Comparison of ENCODE assay signal across 8 mouse cellular contexts in the genomic region with DNA sequence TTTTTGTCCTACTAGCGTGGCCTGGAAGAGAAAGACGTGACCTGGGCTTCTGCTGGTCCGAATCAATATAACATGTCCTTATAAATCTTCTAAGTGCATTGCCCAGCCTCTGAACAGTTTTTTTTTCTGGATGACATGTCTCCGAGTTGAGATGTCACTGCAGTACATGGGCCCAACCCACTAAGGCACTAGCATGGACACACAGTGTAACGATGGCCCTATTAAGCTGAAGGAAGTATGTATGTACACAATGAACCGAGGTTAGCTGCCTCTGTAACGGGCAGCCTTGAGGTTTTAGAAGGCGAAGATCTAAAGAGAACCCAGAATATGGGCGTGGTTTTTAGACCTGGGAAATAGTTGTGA. TPM values are rescaled to one million over a fixed set of nuclear protein-coding genes. Genes with fewer than 3 reads are reported as not detected.
DNase-seq lines count a peak whose midpoint lies in the region; ATAC-seq and TF ChIP-seq lines count a peak whose summit lies in the region.

No protein-coding gene starts in this region.

- peak overlapping the region; percentile 89 for H3K4me2 ChIP-seq in lung, embryonic 16.5 days (ENCODE audit: low read depth, low read length)
- H3K4me2 ChIP-seq in embryonic facial prominence, embryonic 14.5 days (ENCODE audit: low read depth, low read length) = peak overlapping the region; percentile 93
- peak overlapping the region; percentile 79 for H3K4me2 ChIP-seq in intestine, postnatal 0 days (replicated peaks; ENCODE audit: low read depth)
- H3K4me2 ChIP-seq in neural tube, embryonic 15.5 days = peak overlapping the region; percentile 89

- no peaks in the 10 kb centered on the region for H3K9me3 ChIP-seq in lung, embryonic 16.5 days (ENCODE audit: control insufficient read depth, low read length)
- H3K9me3 ChIP-seq in embryonic facial prominence, embryonic 14.5 days (ENCODE audit: control insufficient read depth, low read length) = no peaks in the 10 kb centered on the region
- no peaks in the 10 kb centered on the region for H3K9me3 ChIP-seq in intestine, postnatal 0 days (ENCODE audit: control insufficient read depth)
- H3K9me3 ChIP-seq in neural tube, embryonic 15.5 days (replicated peaks) = no peaks in the 10 kb centered on the region

- H3K27me3 ChIP-seq in lung, embryonic 16.5 days (ENCODE audit: control insufficient read depth, insufficient read depth, low read depth, low read length) = no peaks in the 10 kb centered on the region
- H3K27me3 ChIP-seq in embryonic facial prominence, embryonic 14.5 days (replicated peaks; ENCODE audit: control insufficient read depth, insufficient read depth, low read length) = no peaks in the 10 kb centered on the region
- no peaks in the 10 kb centered on the region for H3K27me3 ChIP-seq in intestine, postnatal 0 days (replicated peaks; ENCODE audit: control insufficient read depth, insufficient read depth, low read length)
- no peaks in the 10 kb centered on the region for H3K27me3 ChIP-seq in neural tube, embryonic 15.5 days (replicated peaks)

- H3K9ac ChIP-seq in lung, embryonic 16.5 days (ENCODE audit: low read length) = peak overlapping the region; percentile 83
- peak overlapping the region; percentile 81 for H3K9ac ChIP-seq in embryonic facial prominence, embryonic 14.5 days (ENCODE audit: low read depth, low read length)
- H3K9ac ChIP-seq in intestine, postnatal 0 days (ENCODE audit: low read depth, low read length) = peak overlapping the region; percentile 78
- H3K9ac ChIP-seq in neural tube, embryonic 15.5 days (replicated peaks) = peak overlapping the region; percentile 82

- 0 out of 2 replicates have a peak, but pooled peaks cover 5% of the 10 kb centered on the region for H3K36me3 ChIP-seq in lung, embryonic 16.5 days (ENCODE audit: control insufficient read depth, insufficient read depth, low read length)
- 0 out of 2 replicates have a peak, but pooled peaks cover 6% of the 10 kb centered on the region for H3K36me3 ChIP-seq in embryonic facial prominence, embryonic 14.5 days (ENCODE audit: control insufficient read depth, insufficient read depth, low read length)
- H3K36me3 ChIP-seq in intestine, postnatal 0 days (ENCODE audit: control insufficient read depth, insufficient read depth) = peaks cover 7% of the 10 kb centered on the region; the same call in 1 of the 2 replicates
- H3K36me3 ChIP-seq in neural tube, embryonic 15.5 days = peaks cover 8% of the 10 kb centered on the region; the same call in 1 of the 2 replicates

- H3K27ac ChIP-seq in lung, embryonic 16.5 days (ENCODE audit: low read length) = peak overlapping the region; percentile 91
- H3K27ac ChIP-seq in embryonic facial prominence, embryonic 14.5 days (replicated peaks; ENCODE audit: low read depth, low read length) = peak overlapping the region; percentile 71; the same call in 1 of the 2 replicates
- peak overlapping the region; percentile 86 for H3K27ac ChIP-seq in intestine, postnatal 0 days (ENCODE audit: low read depth, low read length)
- peak overlapping the region; percentile 85 for H3K27ac ChIP-seq in neural tube, embryonic 15.5 days (replicated peaks)

- 6% methylated on average over 9 of the region's 9 CpGs for WGBS in lung, embryonic 16.5 days
- 6% methylated on average over 9 of the region's 9 CpGs for WGBS in embryonic facial prominence, embryonic 14.5 days
- WGBS in intestine, postnatal 0 days = 5% methylated on average over 9 of the region's 9 CpGs
- 8% methylated on average over 9 of the region's 9 CpGs for WGBS in neural tube, embryonic 15.5 days

- 0 out of 2 replicates have a peak, but pooled peaks have one; percentile 20 for ATAC-seq in lung, embryonic 16.5 days (ENCODE audit: low read depth)
- no peak for ATAC-seq in embryonic facial prominence, embryonic 14.5 days (ENCODE audit: low read depth)
- peak; percentile 32; the same call in 1 of the 2 replicates for ATAC-seq in intestine, postnatal 0 days
- ATAC-seq in neural tube, embryonic 15.5 days (ENCODE audit: low FRiP score) = peak; percentile 27; the same call in 1 of the 2 replicates

- H3K4me3 ChIP-seq in lung, embryonic 16.5 days (ENCODE audit: low read length) = peak overlapping the region; percentile 98
- H3K4me3 ChIP-seq in embryonic facial prominence, embryonic 14.5 days (ENCODE audit: low read depth, low read length) = peak overlapping the region; percentile 90
- peak overlapping the region; percentile 89 for H3K4me3 ChIP-seq in intestine, postnatal 0 days (ENCODE audit: low read depth, low read length)
- H3K4me3 ChIP-seq in neural tube, embryonic 15.5 days (replicated peaks) = peak overlapping the region; percentile 87

- DNase-seq in lung, adult 18-20 months = no peak
- no peak for DNase-seq in embryonic facial prominence, embryonic 14.5 days (ENCODE audit: low spot score)
- DNase-seq in adrenal gland, adult (ENCODE audit: inconsistent age in 2 of 2, low spot score in 1 of 2) = no peak
- DNase-seq in urinary bladder, postnatal 4 days (ENCODE audit: low spot score in 2 of 2) = no peak
- DNase-seq in embryo, embryonic 10 days (ENCODE audit: low spot score) = no peak

- no peak for TF ChIP-seq CTCF in intestine, postnatal 0 days (IDR thresholded peaks at IDR 0.05; ENCODE audit: low read depth)

- H3K4me1 ChIP-seq in lung, embryonic 16.5 days (replicated peaks; ENCODE audit: control insufficient read depth, insufficient read depth, low read length) = peaks cover 7% of the 10 kb centered on the region
- H3K4me1 ChIP-seq in embryonic facial prominence, embryonic 14.5 days (ENCODE audit: control insufficient read depth, insufficient read depth, low read length) = peaks cover 6% of the 10 kb centered on the region; the same call in 1 of the 2 replicates
- 0 out of 2 replicates have a peak, but pooled peaks cover 6% of the 10 kb centered on the region for H3K4me1 ChIP-seq in intestine, postnatal 0 days (replicated peaks; ENCODE audit: control insufficient read depth, insufficient read depth, low read length)
- peaks cover 16% of the 10 kb centered on the region for H3K4me1 ChIP-seq in neural tube, embryonic 15.5 days

RNA-seq across cellular contexts. Expression of a gene that starts 0.6 kb away (rescaled TPM):
- 33.1 and 34.3 TPM in 2 replicates for polyA plus RNA-seq in lung, embryonic 16.5 days (2015; fragmentation: Nextera tagmentation; extraction: Ambion mirVana)
- polyA plus RNA-seq in embryonic facial prominence, embryonic 14.5 days (2014; fragmentation: Nextera tagmentation; extraction: Ambion mirVana) = 27.5 and 33.1 TPM in 2 replicates
- 14.1 and 15.2 TPM in 2 replicates for polyA plus RNA-seq in intestine, postnatal 0 days (2015; fragmentation: Nextera tagmentation; extraction: Ambion mirVana)
- polyA plus RNA-seq in neural tube, embryonic 15.5 days (2015; fragmentation: Nextera tagmentation; extraction: Ambion mirVana) = 45.9 and 53.9 TPM in 2 replicates

RNA-seq across cellular contexts. Expression of a gene that starts 45.8 kb away (rescaled TPM):
- polyA plus RNA-seq in lung, embryonic 16.5 days (2015; fragmentation: Nextera tagmentation; extraction: Ambion mirVana) = not detected in 2 replicates
- polyA plus RNA-seq in embryonic facial prominence, embryonic 14.5 days (2014; fragmentation: Nextera tagmentation; extraction: Ambion mirVana) = 1.6 and 2.5 TPM in 2 replicates
- not detected in 2 replicates for polyA plus RNA-seq in intestine, postnatal 0 days (2015; fragmentation: Nextera tagmentation; extraction: Ambion mirVana)
- polyA plus RNA-seq in neural tube, embryonic 15.5 days (2015; fragmentation: Nextera tagmentation; extraction: Ambion mirVana) = 7.3 and 9.8 TPM in 2 replicates

RNA-seq across cellular contexts. Expression of a gene that starts 58.8 kb away (rescaled TPM):
- polyA plus RNA-seq in lung, embryonic 16.5 days (2015; fragmentation: Nextera tagmentation; extraction: Ambion mirVana) = 8.0 and 8.6 TPM in 2 replicates
- 6.4 and 6.8 TPM in 2 replicates for polyA plus RNA-seq in embryonic facial prominence, embryonic 14.5 days (2014; fragmentation: Nextera tagmentation; extraction: Ambion mirVana)
- 1.9 TPM in 2 replicates for polyA plus RNA-seq in intestine, postnatal 0 days (2015; fragmentation: Nextera tagmentation; extraction: Ambion mirVana)
- 3.9 and 4.4 TPM in 2 replicates for polyA plus RNA-seq in neural tube, embryonic 15.5 days (2015; fragmentation: Nextera tagmentation; extraction: Ambion mirVana)
